Mouse (Mus musculus): ENCODE measurements around the gene Slc39a11.

Gene Slc39a11

DNA sequence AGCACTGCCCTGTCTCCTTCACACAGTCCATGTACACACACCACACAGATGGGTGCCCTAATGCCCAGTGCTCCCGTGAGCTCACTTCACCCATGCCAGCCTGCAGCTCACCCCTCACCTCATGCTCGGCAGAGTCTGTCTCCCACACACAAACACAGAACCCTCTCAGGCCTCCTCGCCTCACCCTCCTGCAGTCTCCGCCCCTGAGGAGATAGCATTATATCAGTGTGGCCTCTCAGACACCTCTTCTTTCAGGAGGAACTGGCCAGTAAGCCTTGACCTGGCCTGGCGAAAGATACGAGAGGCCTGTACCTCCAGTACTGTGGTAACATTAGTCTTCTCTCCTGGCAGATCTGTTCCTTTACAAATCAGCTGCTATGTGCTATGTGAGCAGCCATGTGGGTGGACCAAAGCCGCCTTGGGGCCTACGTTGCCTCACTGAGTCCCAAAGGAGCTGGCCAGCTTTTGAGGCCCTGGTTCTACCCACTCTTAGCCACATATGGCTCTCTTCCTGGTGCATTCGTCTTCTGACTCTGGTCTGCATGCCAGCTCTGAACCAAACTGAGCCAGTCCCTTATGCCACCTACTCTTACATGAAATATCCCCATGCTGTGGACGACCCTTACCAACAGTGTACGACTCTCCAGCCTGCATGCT lies 138.8 kb downstream of the Slc39a11 start:
- DNase-seq (ENCODE audit: low spot score in 2 of 2), result no peak

DNA sequence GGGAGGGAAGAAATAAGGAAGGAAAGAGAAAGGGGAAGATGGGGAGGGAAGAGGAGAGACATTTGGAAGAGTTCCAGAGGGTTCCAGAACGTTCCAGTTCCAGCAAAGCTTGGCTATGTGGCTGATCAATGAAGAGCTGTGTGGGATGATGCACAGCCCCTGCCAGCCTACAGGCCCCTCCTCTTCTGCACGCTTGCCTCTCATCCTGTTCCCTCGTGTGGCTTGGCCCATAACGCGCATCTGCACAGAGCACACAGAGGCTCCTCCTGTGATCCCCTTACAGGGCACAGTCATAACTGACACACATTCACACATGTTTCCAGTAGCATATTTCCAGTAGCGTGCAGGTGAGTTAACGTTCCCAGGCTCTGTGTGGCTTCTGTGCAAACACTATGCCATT lies 139.6 kb downstream of the Slc39a11 start:
- no peak for DNase-seq (ENCODE audit: low spot score in 2 of 2)

DNA sequence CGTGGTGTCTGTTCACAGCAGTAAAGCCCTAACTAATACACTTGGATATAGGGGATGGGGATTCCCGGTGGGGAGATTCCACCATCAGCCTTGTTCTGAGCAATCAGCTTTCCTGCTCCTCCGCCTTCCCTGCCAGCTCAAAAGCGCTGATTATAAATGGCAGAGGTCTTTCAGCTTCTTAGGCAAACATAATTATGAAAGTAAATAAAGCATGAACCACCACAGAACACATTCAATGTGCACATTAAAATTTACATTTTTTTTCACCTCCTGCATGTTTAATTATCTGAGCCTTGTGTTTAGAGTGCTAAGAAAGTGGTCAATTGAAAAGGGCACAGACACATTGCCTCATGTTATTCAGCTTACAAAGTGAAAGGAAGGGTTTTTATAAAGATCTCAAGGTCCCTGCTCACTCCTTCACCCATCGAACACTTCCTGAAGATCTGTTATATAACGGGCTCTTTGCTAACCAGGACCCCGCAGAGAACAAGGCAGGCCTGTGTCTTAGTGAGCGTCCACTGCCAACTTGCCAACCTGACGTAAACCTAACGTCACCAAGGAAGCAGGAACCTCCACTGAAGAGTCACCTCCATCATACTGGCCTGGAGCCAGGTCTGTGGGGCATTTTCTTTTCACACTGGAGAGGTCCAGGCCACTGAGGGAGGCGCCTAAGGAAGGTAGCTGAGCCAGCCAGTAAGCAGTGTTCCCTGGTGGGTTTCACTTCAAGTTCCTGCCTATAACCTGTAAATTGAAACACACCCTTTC lies 142.0 kb downstream of the Slc39a11 start:
- no peak for DNase-seq (ENCODE audit: low spot score in 2 of 2)

DNA sequence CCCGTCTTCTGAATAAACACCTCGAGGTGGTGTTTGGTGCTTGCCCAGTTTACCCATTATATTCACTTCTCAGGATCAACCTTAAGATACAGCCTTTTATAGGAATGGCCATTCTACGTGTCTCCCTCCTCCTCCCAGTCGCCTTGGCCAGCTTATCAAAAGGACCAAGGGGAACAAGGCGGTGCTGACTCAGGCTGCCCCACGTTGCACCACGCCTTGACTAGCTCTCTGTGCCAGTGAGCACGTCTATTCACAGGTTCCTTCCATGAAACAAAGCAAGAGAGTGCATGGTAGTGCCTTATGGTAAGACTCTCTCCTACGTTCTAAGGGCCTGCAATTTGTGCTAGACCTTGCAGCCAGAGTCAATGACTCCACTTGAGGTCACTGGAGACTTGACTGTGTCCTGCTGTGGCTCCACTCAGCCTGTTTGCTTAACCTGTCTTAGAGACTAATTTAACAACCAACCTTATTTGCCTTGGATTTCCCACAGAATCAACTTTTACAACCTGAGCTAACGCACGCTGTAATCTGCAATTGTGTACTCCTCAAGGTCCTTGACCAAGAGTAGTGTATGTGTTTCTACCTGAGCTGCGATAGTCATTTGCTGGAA lies 144.2 kb downstream of the Slc39a11 start:
- DNase-seq (ENCODE audit: low spot score in 2 of 2), result no peak

DNA sequence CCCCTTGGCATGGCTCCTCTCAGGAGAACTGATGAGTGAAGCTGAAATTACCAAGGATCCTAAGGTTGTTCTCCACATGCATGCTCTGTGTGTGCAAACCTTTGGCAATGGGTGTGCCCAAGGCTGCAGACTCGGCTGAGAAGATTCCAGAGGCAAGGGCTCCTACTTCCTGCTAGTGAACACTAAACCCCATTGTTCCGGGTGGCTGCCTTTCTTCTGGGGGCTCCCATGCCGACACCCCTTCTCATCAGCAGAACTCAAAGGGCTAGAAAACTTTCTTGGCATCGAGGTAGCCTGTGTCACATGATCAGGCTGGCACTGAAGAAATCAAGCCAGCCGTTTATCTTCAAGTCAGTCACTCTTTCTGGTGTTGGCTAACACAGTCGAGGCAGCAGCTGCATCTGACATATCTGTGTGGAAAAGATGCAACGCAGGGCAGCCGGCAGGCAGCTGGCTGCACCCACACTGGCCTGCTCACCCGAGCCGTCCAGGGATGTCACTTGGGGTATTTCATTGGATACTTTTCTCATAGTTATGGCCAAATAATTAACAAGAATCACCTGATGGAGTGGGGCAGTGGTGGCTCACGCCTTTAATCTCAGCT lies 145.3 kb downstream of the Slc39a11 start:
- DNase-seq (ENCODE audit: low spot score in 2 of 2), result no peak

DNA sequence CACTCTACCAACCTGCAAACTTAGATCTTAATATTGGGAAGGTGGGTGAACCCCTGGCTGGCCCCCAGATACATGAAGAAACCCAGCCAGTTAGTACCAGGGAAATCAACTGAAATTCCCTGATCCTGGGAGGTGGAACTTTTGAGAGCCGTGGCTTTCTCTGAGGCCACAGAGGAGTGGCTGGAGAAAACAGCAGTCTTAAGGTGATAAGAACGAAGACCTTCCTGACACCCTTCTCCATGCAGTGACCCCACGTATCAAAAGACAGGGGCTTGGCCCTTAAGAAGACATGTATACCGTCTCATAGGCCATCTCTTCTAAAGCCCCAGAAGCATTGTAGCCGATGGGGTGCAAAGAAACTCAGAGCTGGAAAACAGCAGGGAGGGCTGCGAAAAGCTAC lies 146.9 kb downstream of the Slc39a11 start:
- DNase-seq (ENCODE audit: low spot score in 2 of 2), result no peak

DNA sequence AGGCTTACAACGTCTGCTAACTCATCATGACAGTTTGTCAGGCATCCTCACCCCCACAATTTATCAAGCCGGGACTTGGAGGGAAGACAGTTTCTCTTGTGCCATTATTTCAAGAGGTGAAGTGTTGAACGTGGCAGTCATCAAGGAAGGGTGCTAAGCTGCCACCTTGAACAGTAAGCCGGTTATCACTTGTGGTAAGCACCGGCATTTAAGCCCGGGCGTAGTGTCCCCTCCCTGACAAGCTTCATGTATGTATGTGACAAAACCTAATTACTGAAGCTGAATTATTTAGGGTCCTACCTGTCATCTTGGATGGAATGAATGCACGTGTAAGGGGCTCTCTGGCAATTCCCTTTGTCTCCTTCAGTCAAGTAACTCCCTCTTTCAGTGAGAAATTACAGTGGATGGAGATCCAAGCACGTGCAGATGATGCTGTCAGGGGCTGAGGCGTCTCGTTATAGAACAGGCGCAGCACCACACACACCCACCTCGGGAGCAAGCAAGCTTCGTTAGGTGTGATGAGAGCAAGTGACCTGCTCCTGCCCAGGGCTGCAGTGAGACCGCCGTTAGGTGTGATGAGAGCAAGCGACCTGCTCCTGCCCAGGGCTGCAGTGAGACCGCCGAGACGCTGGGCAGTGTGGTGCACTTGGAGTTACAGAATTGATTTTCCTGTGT lies 149.1 kb downstream of the Slc39a11 start:
- DNase-seq (ENCODE audit: low spot score in 2 of 2), result no peak

DNA sequence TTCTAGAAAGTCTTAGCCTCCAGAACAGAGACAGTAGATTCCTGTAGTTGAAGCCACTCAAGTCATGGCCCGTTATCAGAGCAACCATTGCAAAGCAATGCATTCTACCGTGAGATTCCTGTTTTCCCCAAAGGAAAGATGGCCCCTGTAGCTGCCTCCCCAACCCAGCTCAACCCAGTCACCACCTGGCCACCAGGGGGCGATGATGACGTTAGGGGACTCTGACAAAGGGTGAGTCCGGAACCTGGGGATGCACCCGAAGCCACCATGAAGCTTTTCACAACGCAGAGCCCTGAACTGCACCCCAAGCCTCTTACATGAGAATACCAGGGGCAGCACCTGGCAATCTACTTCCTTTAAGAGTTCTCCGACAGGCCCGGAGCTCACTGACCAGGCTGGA lies 151.0 kb downstream of the Slc39a11 start:
- DNase-seq (ENCODE audit: low spot score in 2 of 2), result peak in 1 of 2 experiments; percentile 21

DNA sequence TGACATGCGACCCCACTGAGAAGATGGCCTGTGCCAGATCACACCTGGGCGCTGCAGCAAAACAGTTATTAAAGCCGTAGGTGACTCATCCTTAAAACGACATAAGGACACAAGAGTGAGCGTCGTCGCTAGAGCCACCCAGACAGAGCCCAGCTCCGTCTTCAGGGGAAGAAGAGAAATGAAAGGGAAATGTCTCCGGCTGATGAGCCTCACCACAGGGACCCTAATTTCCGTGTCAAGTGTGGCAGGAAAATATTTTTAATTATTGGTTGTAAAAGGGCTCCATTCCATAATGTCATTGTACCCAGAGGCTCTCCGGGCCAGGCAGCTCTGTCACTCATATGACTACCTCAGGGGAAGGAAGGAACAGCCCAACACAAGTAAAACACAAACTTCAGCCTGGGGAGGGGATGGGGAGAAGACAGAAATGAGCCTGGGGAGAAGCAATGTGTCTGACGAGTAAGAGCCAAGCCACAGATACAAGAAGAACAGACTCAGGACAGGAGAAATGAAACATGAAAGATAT lies 155.8 kb downstream of the Slc39a11 start:
- DNase-seq (ENCODE audit: low spot score in 2 of 2), result no peak

DNA sequence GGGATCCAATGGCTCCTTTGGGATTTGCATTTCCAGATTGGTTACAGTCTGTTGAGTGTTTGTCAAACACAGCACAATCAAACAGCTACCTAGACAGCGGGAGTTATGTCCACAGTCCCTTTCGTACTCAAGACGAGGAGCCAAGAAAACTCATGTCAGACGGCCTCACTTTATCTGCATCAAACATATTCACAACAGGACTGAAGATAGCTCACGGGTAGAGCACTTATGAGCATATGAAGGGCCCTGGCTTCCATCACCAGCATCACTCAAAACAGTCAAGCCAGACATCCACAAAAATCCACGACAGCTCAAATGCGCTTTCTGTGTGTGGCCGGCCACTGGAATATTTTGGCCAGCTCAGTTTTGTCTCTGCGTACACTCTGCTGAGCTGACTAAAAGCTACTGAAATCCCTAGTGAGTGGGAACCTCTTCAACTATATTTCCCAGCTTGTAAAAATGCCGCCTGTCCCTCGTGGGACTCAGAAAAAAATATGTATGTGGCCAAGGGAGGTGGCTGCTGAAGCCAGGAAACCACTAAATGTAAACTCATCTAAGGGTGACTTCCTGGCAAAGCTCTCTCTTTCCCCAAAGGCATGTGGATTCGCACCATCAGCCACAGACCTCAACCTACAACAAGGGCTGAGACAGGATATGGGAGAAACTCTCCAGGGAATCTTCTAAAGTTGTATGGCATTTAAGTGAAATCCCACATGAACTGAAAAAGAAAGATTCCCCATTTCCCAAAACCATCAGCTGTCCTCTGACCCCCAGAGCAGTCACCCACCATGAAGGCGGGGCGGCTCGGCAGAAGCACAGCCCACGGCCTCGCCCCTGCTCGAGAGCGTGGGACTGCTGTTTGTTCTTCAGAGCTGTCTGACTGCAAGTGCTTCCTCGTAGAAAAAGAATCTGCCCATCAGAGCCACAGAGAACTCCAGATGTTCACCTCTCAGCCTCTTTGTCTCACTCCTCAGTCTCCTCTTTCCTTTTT lies 159.1 kb downstream of the Slc39a11 start:
- DNase-seq (ENCODE audit: low spot score in 2 of 2), result no peak

DNA sequence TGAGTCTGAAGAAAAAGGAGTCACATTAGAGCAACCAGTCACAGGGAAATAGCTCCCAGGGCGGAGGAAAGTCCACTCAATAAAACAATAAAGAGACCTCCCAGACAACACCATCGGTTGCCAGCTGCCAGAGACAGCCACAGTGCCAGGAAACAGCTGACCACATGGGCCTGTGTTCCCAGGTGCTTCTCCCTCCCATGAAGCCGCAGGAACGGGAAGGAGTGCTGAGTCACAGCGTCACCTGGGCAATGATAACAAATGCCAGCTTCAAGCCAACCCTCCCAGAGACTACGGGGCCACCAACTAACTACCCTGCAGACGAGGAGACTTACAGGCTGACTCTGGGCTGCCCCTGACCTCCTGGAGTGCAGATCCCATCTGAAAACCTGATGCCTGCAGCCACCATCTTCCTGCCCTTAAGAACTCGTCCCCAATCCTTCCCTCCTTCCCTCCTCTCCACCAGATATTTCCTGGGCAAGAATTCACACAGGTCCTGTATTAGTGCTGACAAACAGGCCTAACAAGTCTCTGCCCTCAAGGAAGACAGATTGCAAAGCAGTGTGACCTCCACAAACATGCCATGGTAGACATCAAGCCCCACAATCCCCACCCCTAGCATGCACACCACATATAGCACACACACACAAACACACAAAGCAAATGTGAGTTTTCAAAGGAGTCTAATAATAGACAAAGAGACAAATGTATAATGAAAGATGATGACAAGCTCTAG lies 162.1 kb downstream of the Slc39a11 start:
- DNase-seq (ENCODE audit: low spot score in 2 of 2), result peak; percentile 12 to 28

DNA sequence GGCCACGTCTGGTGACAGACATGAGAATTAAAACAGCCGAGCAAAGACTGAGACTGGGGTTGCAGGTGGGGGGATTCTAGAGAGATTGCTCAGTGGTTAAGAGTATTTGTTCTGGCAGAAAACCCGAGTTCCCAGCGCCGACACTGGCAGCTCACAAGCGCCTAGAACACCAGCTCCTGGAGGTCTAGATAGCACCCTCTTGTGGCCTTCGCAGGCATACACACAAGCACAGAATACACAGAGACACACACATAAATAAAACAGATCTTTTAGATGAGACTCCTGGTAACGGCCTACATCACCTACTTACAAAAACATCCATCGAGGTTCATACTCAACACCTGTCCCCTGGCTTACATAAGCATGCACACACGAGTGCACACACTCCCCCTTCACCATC lies 165.8 kb downstream of the Slc39a11 start:
- no peak for DNase-seq (ENCODE audit: low spot score in 2 of 2)

DNA sequence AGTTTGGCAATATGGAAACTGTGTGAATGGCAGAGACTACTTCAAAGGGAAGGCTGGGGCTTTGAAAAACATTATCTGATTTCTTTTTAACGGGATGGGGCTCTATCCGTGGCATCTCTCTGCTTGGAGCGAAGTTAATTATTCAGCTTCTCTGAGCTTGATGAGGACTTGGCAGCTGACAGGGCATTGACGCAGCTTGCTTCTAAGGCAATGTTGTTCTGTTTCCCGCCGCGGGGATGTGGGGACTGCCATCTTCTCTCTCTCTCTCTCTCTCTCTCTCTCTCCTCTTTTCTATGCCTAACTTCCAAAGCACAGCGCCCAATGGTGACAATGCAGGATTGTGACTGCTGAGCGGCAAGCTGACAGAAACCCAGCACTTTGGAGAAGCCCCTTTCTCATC lies 172.3 kb downstream of the Slc39a11 start:
- no peak for DNase-seq (ENCODE audit: low spot score in 2 of 2)

DNA sequence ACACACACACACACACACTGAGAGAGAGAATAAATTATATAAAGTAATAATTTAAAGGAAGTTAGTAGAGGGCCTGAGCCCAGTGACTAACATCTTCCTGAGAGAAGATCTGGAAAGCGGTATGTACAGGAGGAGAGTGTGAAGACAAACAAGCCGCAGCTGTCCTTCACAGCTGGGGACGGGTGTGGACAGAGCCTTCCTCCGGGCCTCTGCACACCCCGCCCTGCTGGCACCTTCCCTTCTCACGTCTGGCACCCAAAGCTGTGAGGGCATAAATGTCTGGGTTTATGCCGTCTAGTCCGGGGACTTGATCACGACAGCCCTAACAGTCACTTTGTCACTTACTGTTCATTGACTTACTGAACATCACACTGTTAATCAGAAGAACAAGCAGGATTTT lies 173.2 kb downstream of the Slc39a11 start:
- no peak for DNase-seq (ENCODE audit: low spot score in 2 of 2)

DNA sequence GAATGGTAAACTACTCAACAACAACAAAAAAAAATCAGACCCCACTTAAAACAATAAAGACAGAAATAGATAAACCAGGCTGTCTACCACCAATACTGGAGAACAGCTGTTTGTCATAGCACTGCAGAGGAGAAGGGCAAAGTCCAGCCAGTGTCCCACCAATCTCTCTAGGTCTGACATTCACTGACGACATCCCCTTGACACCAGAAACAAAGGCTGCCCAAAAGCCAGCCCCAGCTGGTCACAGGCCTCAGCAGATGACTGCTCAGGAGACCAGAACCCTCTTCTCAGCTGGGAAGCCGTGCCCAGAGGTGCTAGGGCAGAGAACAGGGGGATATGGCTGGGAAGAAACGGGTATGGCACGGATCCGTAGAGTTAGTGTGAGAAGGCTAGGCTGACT lies 174.4 kb downstream of the Slc39a11 start:
- DNase-seq (ENCODE audit: low spot score in 2 of 2), result no peak

DNA sequence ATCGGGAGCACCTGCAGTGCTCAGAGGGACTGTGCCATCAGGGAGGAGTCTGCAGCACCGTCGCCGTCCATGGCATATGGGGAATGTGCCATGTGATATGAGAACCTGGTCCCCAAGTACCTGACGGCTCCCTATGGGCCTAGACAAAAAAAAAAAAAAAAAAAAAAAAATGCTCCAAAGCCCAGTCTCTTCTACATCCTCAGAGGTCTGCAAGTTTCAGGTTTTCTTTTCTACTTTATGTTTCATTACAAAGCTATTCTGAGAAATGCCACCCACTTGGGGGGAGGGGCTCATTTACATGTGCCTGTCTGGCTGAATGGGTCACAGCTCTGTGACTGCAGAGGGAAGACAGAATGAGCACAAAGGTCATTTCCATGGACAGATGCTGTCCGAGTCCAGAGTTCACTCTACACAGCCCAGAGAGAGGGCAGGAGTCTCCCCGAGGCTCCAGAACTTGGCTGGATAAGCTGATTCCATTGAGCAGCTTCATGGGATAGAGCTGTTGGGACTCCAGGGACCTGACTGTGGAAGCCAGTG lies 175.8 kb downstream of the Slc39a11 start:
- no peak for DNase-seq (ENCODE audit: low spot score in 2 of 2)

DNA sequence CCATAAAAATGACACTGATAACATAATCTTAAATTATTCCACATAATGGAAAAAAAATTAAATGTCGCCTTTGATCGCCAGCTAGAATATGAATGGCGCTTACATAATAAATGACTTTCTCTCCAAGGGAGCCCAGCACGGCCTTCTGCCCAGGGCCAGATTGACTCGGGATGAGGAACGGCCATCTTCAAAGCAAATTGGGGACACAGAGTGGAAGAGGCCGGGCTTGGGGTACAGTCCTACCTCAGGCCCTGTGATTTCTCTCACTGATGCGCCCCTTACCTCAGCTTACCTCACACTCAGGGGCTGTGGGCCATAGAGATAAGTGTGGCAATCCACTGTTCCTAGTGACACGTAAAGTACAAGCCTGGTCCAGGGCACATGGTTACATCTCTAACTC lies 177.9 kb downstream of the Slc39a11 start:
- DNase-seq (ENCODE audit: low spot score in 2 of 2), result no peak

DNA sequence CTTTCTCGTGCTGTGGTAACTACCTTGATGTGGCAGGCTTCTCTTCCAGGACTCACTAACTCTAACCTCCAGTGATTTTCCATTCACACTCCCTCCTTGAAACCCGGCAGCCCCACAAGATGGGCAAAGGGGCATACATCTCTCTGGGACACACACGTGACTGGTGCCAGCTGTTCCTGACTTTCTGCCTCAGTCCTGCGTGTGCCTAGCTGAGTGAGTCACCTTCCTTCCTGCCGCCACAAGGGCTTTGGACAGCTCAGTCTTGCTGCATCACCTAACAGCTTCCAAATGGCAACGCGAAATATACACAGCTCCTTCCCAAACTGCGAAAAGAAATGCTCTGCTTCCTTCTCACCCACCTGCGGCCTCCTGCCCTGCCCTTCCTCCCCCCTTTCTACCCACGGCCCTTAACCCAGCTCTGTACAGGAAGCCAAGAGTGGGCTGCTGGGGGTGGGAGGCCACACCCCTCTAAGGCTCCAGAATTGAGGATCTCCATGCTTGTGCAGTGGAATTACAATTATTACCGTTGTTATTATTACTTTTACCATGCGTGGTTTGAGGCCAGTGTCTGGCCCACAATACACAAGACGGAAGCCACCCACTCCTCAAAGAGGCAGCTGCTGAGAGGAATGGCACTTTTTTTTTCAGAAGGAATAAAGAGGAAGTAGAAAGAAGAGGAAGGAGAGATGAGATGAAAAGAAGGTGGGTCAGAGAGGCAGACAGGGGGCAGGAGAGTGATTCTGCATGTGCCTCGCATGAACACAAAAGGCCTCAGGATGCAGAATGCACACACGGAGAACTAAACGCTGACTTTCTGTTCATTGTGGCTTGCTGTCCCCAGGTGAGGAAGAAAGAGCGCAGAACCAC lies 179.7 kb downstream of the Slc39a11 start:
- no peak for DNase-seq (ENCODE audit: low spot score in 2 of 2)

DNA sequence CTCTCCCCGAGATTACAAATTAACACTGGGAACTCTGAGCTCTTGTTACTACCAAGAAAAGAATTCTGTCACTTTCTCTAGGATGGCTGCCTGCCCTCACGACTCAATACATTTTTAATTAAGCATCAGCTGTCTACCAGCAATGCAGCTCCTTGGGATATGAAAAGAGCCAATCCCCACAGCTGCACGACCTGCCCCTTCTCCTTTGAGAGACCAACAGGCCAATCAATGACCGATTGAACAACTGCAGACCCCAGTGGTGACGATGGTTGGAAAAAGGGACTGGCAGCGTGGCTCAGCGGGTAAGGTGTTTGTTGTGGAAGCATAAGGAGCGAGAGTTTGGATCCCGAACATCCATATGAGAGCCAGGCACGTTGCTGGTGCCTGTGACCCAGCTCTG lies 181.9 kb downstream of the Slc39a11 start:
- no peak for DNase-seq (ENCODE audit: low spot score in 2 of 2)

Measured in urinary bladder, adult 18-20 months (tissue).